Mouse (Mus musculus) ES-Bruce4 (cell line): ENCODE measurements around the gene Erc2.

Experiments used
- CTCF ChIP-seq: IDR thresholded peaks from one replicate; pipeline ENCODE4 v1.8.1; 2011; ENCODE audit warnings: low read depth, low read length
- EP300 ChIP-seq: IDR thresholded peaks from 2 replicates; pipeline ENCODE4 v1.6.1; 2011; ENCODE audit warnings: low read depth, low read length; ENCODE audit not compliant: insufficient read depth
- POLR2A ChIP-seq: IDR thresholded peaks from one replicate; pipeline ENCODE4 v1.8.1; 2011; ENCODE audit warnings: low read length; ENCODE audit not compliant: insufficient read depth

DNA sequence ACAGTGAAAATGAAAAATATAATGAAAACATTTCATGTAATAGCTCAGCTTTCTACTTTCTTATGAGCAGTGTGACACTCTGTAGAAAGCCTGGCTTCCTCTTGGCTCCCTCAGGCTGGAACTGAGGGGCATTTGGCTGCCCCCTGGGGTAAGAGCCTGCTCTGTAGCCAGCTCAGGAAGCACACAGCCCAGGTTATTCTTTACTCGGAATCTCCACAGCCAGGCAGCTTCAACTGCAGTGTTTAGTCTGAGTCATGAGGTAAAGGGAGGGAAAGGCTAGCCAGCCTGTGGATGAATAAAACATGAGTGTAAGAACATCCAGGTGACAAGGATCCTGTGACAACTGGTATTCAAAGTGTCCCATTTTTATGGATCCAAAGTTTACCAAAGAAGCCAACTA is 323.0 kb downstream of the Erc2 start:
- TF ChIP-seq POLR2A (no peak), CTCF (no peak), EP300 (no peak)
